Mouse (Mus musculus) left cerebral cortex, adult 18-20 months (tissue): ENCODE data around the gene 4921504E06Rik. TPM values are rescaled to one million over a fixed set of nuclear protein-coding genes. Genes with fewer than 3 reads are reported as not detected.

ENCODE experiments used
- DNase-seq, 2 experiments: peaks; one replicate each; pipeline ENCODE4 v3.0.0; 2021 to 2022; ENCODE audit warnings: low spot score in 2 of 2, mixed read lengths in 1 of 2
- total RNA-seq, 2 experiments: library from RNA; stranded (reverse); gene quantifications; 2 replicates each; pipeline ENCODE4 v1.2.3; 2021

The 4921504E06Rik gene
- total RNA-seq, 2 experiments from 2014 or later: not detected

DNA sequence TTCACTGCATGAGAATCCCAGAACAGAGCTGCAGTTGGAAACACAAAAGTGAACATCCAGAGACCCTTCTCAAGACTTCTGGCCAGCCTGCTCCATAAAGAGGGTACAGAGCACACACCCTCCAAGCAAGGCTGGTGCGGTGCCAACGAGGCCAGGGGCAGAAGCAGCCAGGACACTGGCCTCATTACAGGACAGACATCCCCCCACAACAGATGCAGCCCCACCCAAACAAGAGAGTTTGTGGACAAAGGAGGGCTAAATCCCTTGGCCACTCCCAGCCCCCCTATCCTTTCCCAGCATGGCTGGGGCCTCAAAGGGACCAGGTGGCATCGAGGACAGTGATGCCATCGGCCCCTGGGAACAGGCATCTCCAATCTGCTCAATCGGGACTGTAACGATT is 130.6 kb downstream of the 4921504E06Rik start:
- DNase-seq: no peak

DNA sequence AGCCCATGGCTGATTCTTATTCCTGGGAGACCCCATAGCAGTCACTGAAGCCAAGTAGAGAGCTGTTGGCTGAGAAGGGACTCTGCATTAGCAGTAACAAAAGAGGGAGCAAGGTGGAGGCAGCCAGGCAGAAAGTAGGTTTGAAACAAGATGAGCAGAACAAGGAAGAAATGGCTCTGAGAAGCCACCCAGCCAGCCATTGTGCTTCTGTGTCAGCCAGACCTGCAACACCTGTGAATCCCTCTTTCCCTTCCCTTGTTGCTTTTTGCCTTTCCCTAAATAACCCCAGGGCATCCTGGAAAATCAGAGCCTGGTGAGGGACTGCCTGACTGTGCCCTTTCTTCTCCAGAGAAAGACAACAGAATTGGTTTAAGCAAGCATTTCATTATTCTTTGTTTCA is 131.5 kb downstream of the 4921504E06Rik start:
- DNase-seq: no peak

DNA sequence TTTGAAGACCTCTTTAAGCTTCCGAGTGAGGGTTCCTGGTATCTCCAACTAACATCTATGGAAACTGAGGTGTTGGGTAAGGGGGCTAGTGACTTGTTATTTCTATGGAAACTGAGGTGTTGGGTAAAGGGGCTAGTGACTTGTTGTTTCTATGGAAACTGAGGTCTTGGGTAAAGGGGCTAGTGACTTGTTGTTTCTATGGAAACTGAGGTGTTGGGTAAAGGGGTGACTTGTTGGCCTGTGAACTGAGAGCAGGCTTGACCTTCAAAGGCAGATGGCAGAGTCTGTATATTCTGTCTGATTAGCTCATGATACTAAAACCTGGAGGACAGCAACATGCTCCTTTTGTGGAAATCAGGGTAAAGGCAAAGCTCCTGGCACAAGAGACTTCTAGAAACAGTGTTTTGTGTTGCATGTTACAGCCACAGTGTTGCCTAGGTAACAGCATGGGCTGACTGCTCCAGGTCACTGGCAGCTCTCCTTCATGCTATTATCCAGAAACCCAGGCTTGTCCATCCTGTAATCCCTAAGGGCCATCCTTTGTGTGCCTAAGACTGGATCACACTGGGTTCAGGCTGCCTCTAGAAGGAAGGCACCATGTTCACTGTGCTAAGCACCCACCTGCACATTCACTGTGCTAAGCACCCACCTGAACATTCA is 133.9 kb downstream of the 4921504E06Rik start:
- DNase-seq: no peak

- DNase-seq: no peak
Measured at GRCm38 (mm10) chr2:19416066-19416465, 137.6 kb downstream of the 4921504E06Rik start.

DNA sequence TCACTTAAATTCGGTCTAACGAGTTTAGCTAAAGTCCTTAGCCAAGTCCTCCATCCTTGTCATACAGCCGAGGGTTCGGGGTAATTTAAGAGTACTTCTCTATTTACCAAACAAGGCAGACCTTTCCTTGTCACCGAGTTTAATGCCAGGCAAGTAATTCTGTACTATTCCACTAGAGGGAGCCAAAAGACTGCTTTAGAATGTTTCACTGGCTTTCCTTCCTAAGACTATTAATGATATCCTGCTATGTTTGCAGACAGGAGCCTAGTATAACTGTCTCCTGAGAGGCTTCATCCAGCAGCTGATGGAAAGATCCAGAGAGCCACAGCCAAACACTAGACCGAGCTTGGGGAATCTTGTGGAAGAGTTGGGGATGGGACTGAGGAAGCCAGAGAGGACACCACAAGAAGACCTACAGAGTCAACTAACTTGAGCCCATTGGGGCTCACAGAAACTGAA is 138.6 kb downstream of the 4921504E06Rik start:
- peak; percentile 29 to 47 for DNase-seq

DNA sequence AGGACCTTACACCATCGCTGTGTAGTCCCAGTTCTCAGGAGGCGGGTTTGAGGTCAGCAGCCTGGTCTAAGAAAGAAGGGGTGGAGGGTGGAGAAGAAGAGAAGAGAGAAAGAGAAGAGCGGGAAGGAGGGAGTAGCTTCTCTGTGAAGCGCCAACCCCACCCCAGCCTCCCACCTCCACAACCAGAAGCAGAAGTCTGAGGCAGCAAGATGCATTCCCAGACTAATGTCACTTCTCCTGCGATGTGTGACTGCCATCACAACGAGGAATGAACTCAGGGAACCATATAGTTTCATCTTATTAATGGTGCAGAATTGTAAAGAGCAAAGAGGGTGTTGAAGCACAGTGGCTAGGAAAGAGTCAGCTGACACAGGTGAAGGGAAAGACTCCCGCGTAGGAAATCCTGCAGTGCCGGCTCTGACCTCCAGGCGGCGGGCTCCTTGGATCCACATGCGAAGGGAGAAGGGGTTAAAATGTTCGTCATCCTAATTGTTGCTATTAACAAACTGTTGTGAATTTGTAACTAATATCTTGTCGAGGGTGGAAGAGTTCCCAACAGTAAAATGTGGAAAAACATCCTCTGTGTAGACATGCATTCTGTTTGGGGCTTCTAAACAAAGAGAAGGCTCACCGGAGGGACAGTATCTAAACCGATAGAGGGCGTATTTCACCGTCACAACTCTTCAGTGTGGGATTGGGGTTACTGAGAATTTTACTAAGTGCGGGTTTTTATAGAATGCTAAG is 139.3 kb downstream of the 4921504E06Rik start:
- DNase-seq: peak; percentile 65 to 82

Other genes starting within 250 kb of the 4921504E06Rik start
- 10 to 100 TPM; 24.5 to 26.8 TPM for gene Msrb2, start 182.5 kb downstream of the 4921504E06Rik start, total RNA-seq
- not detected for gene Ptf1a, start 108.3 kb downstream of the 4921504E06Rik start, total RNA-seq
- 10 to 100 TPM; 29.9 to 36.4 TPM for gene Otud1, start 103.8 kb upstream of the 4921504E06Rik start, total RNA-seq